Mouse (Mus musculus) lung, embryonic 15.5 days (tissue): ENCODE data around the gene Olfr1396. TPM values are rescaled to one million over a fixed set of nuclear protein-coding genes. Genes with fewer than 3 reads are reported as not detected.

Experiments
- ATAC-seq: fragments of 200-750 bp; cut with Nextera tagmentation; 2 replicates; pipeline ENCODE4 v1.8.0; 2017; ENCODE audit warnings: moderate number of reproducible peaks, borderline replicate concordance; ENCODE audit not compliant: low FRiP score, low TSS enrichment; ENCODE audit errors: extremely low read depth
- H3K27ac ChIP-seq: fragments of 300-500 bp; sonication (generic); 2 replicates; pipeline ENCODE4 v1.5.1; 2015; ENCODE audit warnings: moderate library complexity, mild to moderate bottlenecking, inconsistent platforms
- H3K27me3 ChIP-seq: fragments of 300-500 bp; sonication (generic); 2 replicates; pipeline ENCODE4 v1.6.1; 2015; ENCODE audit warnings: inconsistent platforms
- H3K36me3 ChIP-seq: fragments of 300-500 bp; sonication (generic); 2 replicates; pipeline ENCODE4 v1.6.1; 2015; ENCODE audit warnings: inconsistent platforms
- H3K4me1 ChIP-seq: fragments of 300-500 bp; sonication (generic); 2 replicates; pipeline ENCODE4 v1.6.1; 2015; ENCODE audit warnings: inconsistent platforms
- H3K4me2 ChIP-seq: fragments of 300-500 bp; sonication (generic); 2 replicates; pipeline ENCODE4 v1.6.1; 2015; ENCODE audit warnings: inconsistent platforms, mild to moderate bottlenecking, moderate library complexity
- H3K4me3 ChIP-seq: fragments of 300-500 bp; sonication (generic); 2 replicates; pipeline ENCODE4 v1.5.1; 2015; ENCODE audit warnings: mild to moderate bottlenecking, inconsistent platforms
- H3K9ac ChIP-seq: fragments of 300-500 bp; sonication (generic); 2 replicates; pipeline ENCODE4 v1.6.1; 2015; ENCODE audit warnings: inconsistent platforms
- H3K9me3 ChIP-seq: fragments of 300-500 bp; sonication (generic); 2 replicates; pipeline ENCODE4 v1.6.1; 2016; ENCODE audit warnings: inconsistent platforms
- WGBS: fragments of 180-500 bp; shearing (Covaris S2); methylation state at CpG from one replicate; pipeline ENCODE4 v1.1.7; 2015; 5-methylcytosine and 5-hydroxymethylcytosine counted together
- polyA plus RNA-seq: library from polyadenylated mRNA; unstranded; fragments of >200 nt; fragmentation: Nextera tagmentation; extraction: Ambion mirVana; gene quantifications from 2 replicates; pipeline ENCODE4 v1.2.1, GENCODE M21; 2015

Gene Olfr1396
- polyA plus RNA-seq, 1 experiment from 2014 or later = not detected

DNA sequence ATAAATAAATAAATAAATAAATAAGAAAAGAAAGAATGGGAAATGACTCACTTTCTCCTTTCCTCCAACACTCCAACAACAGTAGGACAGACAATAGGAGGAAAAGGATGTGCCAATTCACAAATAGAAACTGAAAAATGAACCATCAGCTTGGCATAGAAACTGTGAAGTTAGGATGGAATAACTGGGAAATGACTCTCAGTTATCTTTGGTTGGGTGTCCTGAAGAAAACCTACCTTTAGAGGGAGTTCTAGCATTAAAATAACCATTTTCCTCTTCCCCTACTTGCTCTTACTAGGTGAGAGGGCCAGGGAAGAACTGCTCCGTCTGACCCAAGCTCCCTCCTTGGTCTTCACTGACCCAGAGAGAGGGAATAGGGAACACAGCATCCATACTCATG, 8.9 kb downstream of the Olfr1396 start:
- H3K4me3 ChIP-seq = no peak overlapping the region
- no peaks in the 10 kb centered on the region for H3K27me3 ChIP-seq
- H3K9ac ChIP-seq = no peak overlapping the region
- H3K4me2 ChIP-seq = no peak overlapping the region
- WGBS = 77% methylated on average over 1 of the region's 1 CpGs
- no peaks in the 10 kb centered on the region for H3K36me3 ChIP-seq
- ATAC-seq = no peak
- H3K4me1 ChIP-seq = peaks cover 8% of the 10 kb centered on the region; the same call in 1 of the 2 replicates
- H3K9me3 ChIP-seq = no peaks in the 10 kb centered on the region
- no peak overlapping the region for H3K27ac ChIP-seq

DNA sequence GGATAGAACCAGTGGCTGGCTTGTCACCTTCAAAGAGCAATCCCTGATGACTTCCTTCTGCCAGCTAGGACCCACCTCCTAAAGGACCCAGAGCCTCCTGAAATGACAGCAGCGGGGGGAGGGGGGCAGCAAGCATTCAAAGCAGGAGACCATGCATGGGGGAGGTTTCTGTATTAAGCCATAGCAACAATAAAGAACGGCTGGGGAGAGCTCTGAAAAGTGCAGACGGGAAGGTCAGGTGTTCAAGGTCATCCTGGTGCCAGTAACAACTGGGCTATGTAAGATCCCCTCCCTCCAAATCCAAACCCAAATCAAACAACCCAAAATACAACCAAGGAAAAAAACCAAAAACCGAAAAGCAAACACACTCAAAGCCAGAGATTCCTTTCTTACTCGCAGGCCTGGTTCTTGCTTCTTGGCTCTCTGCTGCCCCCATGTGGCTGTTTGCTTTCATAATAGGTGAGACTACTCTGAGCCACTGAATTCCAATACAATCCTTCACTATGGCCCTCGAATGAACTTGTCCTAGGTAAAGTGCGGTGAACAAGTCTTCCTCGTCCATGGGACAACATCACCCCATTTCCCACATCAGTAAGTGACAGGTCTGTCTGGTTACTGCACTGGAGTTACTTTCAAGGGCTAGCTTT, 11.5 kb downstream of the Olfr1396 start:
- 0 out of 2 replicates have a peak overlapping the region, but pooled peaks have one; percentile 9 for H3K4me2 ChIP-seq
- peaks cover 8% of the 10 kb centered on the region; the same call in 1 of the 2 replicates for H3K4me1 ChIP-seq
- peak; percentile 39; the same call in 1 of the 2 replicates for ATAC-seq
- 12% methylated on average over 8 of the region's 8 CpGs for WGBS
- H3K4me3 ChIP-seq = no peak overlapping the region
- H3K9ac ChIP-seq = no peak overlapping the region
- H3K9me3 ChIP-seq = no peaks in the 10 kb centered on the region
- H3K27me3 ChIP-seq = no peaks in the 10 kb centered on the region
- H3K27ac ChIP-seq = no peak overlapping the region
- H3K36me3 ChIP-seq = no peaks in the 10 kb centered on the region

DNA sequence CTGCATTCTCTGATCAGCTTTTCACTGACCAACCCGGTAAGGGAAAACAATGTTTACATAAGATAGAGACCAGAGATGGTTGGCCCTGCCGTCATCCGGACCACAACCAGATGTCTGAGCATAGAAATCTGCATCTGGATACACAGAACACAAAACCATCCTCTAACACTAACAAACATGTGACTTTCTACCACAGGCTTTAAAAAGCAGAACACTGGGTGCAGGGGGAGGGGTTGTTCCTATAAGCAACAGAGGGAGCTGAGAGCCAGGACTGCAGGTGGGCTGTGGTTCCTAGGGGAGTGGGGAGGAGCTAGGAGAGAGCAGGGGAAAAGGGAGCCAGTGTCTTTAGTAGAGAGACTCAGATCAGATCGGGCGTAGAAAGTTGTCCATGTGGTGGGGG, 13.2 kb downstream of the Olfr1396 start:
- Histone ChIP-seq H3K27ac (no peak overlapping the region), H3K4me3 (no peak overlapping the region), H3K4me2 (no peak overlapping the region), H3K4me1 (peaks cover 8% of the 10 kb centered on the region; the same call in 1 of the 2 replicates), H3K27me3 (no peaks in the 10 kb centered on the region), H3K9ac (no peak overlapping the region), H3K9me3 (no peaks in the 10 kb centered on the region), H3K36me3 (no peaks in the 10 kb centered on the region)
- no peak for ATAC-seq
- WGBS = 20% methylated on average over 5 of the region's 5 CpGs

DNA sequence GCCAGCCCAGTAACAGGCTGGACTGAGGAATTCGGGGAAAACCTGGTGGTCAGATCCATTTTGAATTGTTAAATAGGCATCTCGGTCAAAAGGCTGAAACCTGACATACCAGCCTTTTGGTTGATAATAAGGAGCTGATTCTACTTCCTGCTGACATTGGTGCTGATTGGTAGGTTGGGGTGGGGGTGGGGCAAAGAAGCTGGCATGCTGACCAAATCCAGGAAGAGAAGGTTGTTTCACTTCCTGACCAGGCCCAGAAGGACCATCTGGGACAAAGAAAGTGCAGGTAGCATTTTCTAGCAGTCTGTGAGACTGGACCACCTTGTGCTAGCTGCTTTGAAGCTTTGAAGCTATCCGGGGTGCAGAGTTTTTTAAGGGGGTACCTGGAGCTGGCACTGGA, 14.3 kb downstream of the Olfr1396 start:
- Histone ChIP-seq H3K36me3 (no peaks in the 10 kb centered on the region), H3K4me1 (peaks cover 8% of the 10 kb centered on the region; the same call in 1 of the 2 replicates), H3K27me3 (no peaks in the 10 kb centered on the region), H3K4me3 (no peak overlapping the region), H3K9me3 (no peaks in the 10 kb centered on the region), H3K4me2 (no peak overlapping the region), H3K27ac (no peak overlapping the region), H3K9ac (no peak overlapping the region)
- no peak for ATAC-seq
- WGBS = 77% methylated on average over 3 of the region's 3 CpGs

DNA sequence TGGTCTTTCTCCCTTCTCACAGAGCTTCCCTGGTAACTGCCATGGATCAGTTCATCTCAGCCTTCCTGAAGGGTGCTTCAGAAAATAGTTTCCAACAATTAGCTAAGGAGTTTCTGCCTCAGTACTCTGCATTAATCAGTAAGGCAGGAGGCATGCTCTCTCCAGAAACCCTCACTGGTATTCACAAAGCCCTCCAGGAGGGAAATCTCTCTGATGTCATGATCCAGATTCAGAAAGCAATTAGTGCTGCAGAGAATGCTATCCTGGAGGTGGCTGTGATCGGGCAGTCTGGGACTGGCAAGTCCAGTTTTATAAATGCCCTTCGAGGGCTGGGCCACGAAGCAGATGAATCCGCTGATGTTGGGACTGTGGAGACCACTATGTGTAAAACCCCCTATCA, 19.3 kb downstream of the Olfr1396 start:
- WGBS = 88% methylated on average over 4 of the region's 4 CpGs
- Histone ChIP-seq H3K27ac (no peak overlapping the region), H3K36me3 (no peaks in the 10 kb centered on the region), H3K27me3 (no peaks in the 10 kb centered on the region), H3K4me2 (no peak overlapping the region), H3K9me3 (no peaks in the 10 kb centered on the region), H3K4me1 (no peaks in the 10 kb centered on the region), H3K4me3 (no peak overlapping the region), H3K9ac (no peak overlapping the region)
- no peak for ATAC-seq

DNA sequence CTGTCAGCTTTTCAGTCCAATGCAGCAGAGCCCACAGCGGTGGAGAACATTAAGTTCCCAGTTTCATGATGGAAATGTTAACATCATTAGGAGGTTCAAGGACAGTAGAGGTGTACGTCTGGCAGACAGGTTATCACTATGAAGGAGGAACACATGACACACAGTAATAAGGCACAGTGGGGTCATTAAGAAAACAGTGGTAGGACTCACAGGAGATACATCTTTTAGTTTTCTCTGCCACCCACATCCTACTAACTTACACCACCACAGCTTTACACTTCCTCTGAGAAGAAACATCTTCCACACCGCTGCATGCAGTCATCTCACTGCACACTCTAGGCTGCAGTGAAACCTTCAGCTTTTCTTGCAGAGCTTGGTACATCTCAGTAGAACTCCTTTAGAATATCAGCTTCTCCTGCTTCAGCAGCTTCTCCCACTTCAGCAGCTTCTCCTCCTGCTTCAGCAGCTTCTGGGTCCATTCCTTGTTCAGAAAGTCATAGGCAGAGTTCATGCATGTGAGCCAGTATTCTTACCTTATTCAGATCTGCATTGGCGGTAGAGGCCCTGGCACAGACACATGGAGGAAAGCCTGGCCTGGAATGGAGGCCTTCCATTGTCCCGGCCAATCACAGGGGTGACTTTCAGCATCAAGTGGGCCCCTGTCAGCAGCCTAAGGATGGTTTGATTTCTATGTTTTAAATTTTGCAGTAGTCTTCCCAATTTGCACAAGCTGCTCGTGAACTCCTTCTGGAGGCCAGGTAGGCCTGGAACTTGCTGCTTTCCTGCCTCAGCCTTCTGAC, 20.6 kb downstream of the Olfr1396 start:
- ATAC-seq = no peak
- Histone ChIP-seq H3K4me2 (no peak overlapping the region), H3K9me3 (no peaks in the 10 kb centered on the region), H3K36me3 (no peaks in the 10 kb centered on the region), H3K4me3 (no peak overlapping the region), H3K27ac (no peak overlapping the region), H3K9ac (no peak overlapping the region), H3K27me3 (no peaks in the 10 kb centered on the region), H3K4me1 (no peaks in the 10 kb centered on the region)
- WGBS = 78% methylated on average over 6 of the region's 6 CpGs

DNA sequence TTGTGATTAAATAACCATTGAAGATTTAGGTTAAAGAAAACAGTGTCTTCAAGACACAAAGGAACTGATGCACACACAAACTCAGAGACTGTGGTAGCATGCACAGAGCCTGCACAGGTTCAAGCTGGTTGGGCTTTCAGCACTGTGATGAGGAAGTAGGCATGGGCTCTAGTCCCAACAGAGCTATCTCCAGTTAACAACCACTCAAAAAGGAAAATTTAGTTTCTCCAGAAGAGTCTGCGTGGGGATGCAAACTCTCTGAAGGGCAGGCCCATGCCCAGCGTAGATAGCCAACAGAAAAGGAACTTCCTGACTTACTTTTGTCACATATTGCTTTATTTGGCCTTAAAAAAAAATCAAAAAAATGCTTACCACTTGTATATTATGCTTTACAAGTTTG, 21.9 kb downstream of the Olfr1396 start:
- 82% methylated on average over 2 of the region's 2 CpGs for WGBS
- H3K27ac ChIP-seq = no peak overlapping the region
- no peaks in the 10 kb centered on the region for H3K27me3 ChIP-seq

DNA sequence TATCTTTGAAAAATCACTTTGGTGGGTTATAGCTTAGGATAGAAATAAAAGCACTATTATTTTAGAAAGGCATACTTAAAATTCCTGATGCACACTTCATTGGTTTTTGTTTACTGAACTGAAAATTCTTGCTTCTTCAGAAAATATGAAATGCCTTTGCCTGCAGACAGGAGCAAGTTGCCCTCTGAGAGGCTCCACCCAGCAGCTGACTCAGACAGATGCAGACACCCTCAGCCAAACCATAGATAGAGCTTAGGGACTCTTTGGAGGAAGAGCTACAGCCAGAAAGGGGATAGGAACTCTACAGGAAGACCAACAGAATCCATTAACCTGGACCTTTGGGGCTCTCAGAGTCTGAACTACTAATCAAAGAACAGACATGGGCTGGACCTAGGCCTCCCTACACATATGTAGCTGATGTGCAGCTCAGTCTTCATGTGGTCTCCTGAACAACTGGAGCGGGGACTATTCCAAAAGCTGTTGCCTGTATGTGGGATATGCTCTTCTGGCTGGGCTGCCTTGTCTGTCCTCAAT, 22.6 kb downstream of the Olfr1396 start:
- Histone ChIP-seq H3K9me3 (no peaks in the 10 kb centered on the region), H3K27me3 (no peaks in the 10 kb centered on the region), H3K4me1 (peaks cover 8% of the 10 kb centered on the region), H3K4me3 (no peak overlapping the region), H3K27ac (no peak overlapping the region), H3K4me2 (no peak overlapping the region), H3K36me3 (no peaks in the 10 kb centered on the region), H3K9ac (no peak overlapping the region)
- ATAC-seq = no peak
- WGBS = 100% methylated on average over 1 of the region's 1 CpGs

More for the DNA sequence above, 21.9 kb downstream of the Olfr1396 start:
- peaks cover 8% of the 10 kb centered on the region for H3K4me1 ChIP-seq
- ATAC-seq = no peak
- no peak overlapping the region for H3K9ac ChIP-seq
- no peak overlapping the region for H3K4me2 ChIP-seq
- H3K4me3 ChIP-seq = no peak overlapping the region
- H3K9me3 ChIP-seq = no peaks in the 10 kb centered on the region
- no peaks in the 10 kb centered on the region for H3K36me3 ChIP-seq

DNA sequence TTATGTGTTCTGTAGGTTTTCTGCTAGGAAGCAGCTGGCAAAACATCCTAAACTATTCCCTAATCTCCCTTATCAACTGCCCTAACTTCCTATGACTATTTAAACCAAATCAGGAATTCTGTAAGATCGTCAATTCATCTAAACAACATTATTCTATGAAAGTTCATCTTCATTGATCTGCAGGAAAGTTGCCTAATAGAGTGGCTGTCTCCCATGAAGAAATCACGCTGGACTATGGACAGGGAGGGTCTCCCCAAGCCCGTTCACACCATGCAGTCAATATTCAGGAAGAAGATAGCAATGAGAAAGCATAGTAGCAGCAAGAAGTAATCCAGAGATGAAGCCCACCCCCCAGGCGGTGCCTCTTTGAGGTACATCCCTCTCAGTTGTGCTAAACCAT, 23.5 kb downstream of the Olfr1396 start:
- WGBS = 67% methylated on average over 4 of the region's 4 CpGs
- Histone ChIP-seq H3K27ac (no peak overlapping the region), H3K27me3 (no peaks in the 10 kb centered on the region), H3K4me3 (no peak overlapping the region), H3K4me1 (peaks cover 8% of the 10 kb centered on the region), H3K9me3 (no peaks in the 10 kb centered on the region), H3K36me3 (no peaks in the 10 kb centered on the region), H3K4me2 (no peak overlapping the region), H3K9ac (no peak overlapping the region)
- ATAC-seq = no peak

DNA sequence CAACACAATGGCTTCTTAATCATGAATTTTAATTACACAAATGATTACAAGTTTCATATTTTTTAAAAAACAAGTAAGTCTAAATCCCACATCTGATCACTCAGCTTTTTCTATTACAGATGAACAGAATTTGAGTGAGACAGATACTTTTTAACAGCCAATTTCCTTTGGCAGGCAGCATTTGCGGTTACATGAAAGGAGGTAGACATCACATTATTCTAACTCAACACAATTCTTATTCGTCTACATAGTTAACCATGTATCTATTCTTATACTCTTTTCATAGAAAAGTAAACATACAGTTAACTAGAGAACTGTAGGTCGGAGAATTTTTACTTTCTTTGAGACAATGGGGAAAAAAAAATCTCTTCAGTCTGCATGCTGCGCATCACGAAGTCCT, 24.1 kb downstream of the Olfr1396 start:
- Histone ChIP-seq H3K27me3 (no peaks in the 10 kb centered on the region), H3K4me2 (no peak overlapping the region), H3K27ac (no peak overlapping the region), H3K36me3 (no peaks in the 10 kb centered on the region), H3K4me3 (no peak overlapping the region), H3K9ac (no peak overlapping the region), H3K9me3 (no peaks in the 10 kb centered on the region), H3K4me1 (peaks cover 8% of the 10 kb centered on the region)
- ATAC-seq = no peak
- 74% methylated on average over 5 of the region's 5 CpGs for WGBS

DNA sequence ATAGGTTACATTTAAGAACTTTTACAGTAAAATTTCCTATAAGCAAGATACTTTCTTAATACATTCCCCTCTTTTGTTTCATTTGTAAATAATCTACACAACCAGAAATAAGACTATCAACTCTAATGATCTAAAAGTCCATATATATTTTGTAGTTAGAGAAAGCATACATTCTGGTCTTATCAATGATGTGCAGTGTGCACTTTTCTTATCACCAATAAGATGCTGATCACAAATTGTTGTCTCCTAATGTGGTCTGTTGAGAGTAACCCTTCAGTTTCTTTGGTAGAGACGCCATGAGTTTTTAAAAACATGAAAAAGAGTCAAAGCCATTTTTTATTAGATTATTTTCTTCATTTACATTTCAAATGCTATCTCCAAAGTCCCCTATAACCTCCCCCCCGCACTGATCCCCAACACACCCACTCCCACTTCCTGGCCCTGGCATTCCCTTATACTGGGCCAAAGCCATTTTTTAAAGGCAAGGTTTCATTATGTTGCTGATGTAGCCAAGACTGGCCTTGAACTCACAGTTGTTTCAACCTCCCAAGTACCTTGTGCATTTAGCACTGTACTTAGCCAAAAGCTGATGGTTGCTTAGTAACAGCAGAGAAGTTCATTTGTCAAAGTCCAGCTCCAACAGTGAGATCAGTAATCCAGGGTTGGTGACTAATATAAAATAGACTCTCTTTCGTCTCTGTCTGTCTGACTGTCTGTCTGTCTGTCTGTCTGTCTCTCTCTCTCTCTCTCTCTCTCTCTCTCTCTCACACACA, 24.8 kb downstream of the Olfr1396 start:
- Histone ChIP-seq H3K27me3 (no peaks in the 10 kb centered on the region), H3K4me2 (no peak overlapping the region), H3K27ac (no peak overlapping the region), H3K4me3 (no peak overlapping the region), H3K4me1 (peaks cover 8% of the 10 kb centered on the region), H3K9ac (no peak overlapping the region), H3K9me3 (no peaks in the 10 kb centered on the region), H3K36me3 (no peaks in the 10 kb centered on the region)
- no peak for ATAC-seq
- 71% methylated on average over 3 of the region's 3 CpGs for WGBS
